Mouse (Mus musculus) hindbrain, embryonic 16.5 days (tissue): Measurements from ENCODE around the gene Prl7d1. TPM values are rescaled to one million over a fixed set of nuclear protein-coding genes. Genes with fewer than 3 reads are reported as not detected.
"Not testable (repeated sequence)": the region's sequence is repeated elsewhere in the genome, so short reads cannot be mapped to it uniquely, and the experiment has no call there.

Experiments used
- ATAC-seq: fragments of 200-750 bp; cut with Nextera tagmentation; 2 replicates; pipeline ENCODE4 v1.8.0; 2017; ENCODE audit warnings: moderate TSS enrichment, moderate library complexity
- H3K27ac ChIP-seq: fragments of 300-500 bp; sonication (generic); 2 replicates; pipeline ENCODE4 v1.5.1; 2014; ENCODE audit warnings: low read depth, mild to moderate bottlenecking, control low read depth, low read length, moderate library complexity
- H3K27me3 ChIP-seq: fragments of 300-500 bp; sonication (generic); replicated peaks from 2 replicates; pipeline ENCODE4 v1.6.1; 2014; ENCODE audit warnings: low read length; ENCODE audit not compliant: control insufficient read depth, insufficient read depth
- H3K36me3 ChIP-seq: fragments of 300-500 bp; sonication (generic); 2 replicates; pipeline ENCODE4 v1.6.1; 2014; ENCODE audit warnings: mild to moderate bottlenecking, low read length, moderate library complexity, mixed read lengths; ENCODE audit not compliant: control insufficient read depth, insufficient read depth
- H3K4me1 ChIP-seq: fragments of 300-500 bp; sonication (generic); 2 replicates; pipeline ENCODE4 v1.6.1; 2014; ENCODE audit warnings: low read depth, low read length; ENCODE audit not compliant: control insufficient read depth, insufficient read depth
- H3K4me2 ChIP-seq: fragments of 300-500 bp; sonication (generic); 2 replicates; pipeline ENCODE4 v1.6.1; 2014; ENCODE audit warnings: mild to moderate bottlenecking, low read length, control low read depth, moderate library complexity
- H3K4me3 ChIP-seq: fragments of 300-500 bp; sonication (generic); 2 replicates; pipeline ENCODE4 v1.5.1; 2014; ENCODE audit warnings: mild to moderate bottlenecking, low read length, control low read depth, moderate library complexity
- H3K9ac ChIP-seq: fragments of 300-500 bp; sonication (generic); 2 replicates; pipeline ENCODE4 v1.6.1; 2014; ENCODE audit warnings: low read depth, mild to moderate bottlenecking, control low read depth, low read length, moderate library complexity
- H3K9me3 ChIP-seq: fragments of 300-500 bp; sonication (generic); 2 replicates; pipeline ENCODE4 v1.6.1; 2014; ENCODE audit warnings: mild to moderate bottlenecking, low read length, moderate library complexity; ENCODE audit not compliant: control insufficient read depth
- WGBS: fragments of 180-500 bp; shearing (Covaris S2); extraction: QIAGEN DNeasy Blood & Tissue Kit; methylation state at CpG from one replicate; pipeline ENCODE4 v1.1.7; 2014; 5-methylcytosine and 5-hydroxymethylcytosine counted together
- polyA plus RNA-seq: library from polyadenylated mRNA; unstranded; fragments of >200 nt; fragmentation: Nextera tagmentation; extraction: Ambion mirVana; gene quantifications from 2 replicates; pipeline ENCODE4 v1.2.1, GENCODE M21; 2015

The Prl7d1 gene
- polyA plus RNA-seq = not detected in 2 replicates

- Histone ChIP-seq H3K9ac (no peak within 1 kb of the TSS), H3K4me2 (no peak within 1 kb of the TSS), H3K27me3 (no peaks in the 10 kb centered on the region), H3K4me1 (no peaks in the 10 kb centered on the region), H3K27ac (no peak within 1 kb of the TSS), H3K9me3 (no peaks in the 10 kb centered on the region), H3K36me3 (no peaks in the 10 kb centered on the region), H3K4me3 (no peak within 1 kb of the TSS)
- 91% methylated on average over 5 of the region's 5 CpGs for WGBS
- no peak for ATAC-seq
Measured at GRCm38 (mm10) chr13:27716636-27717035, at the start of gene Prl7d1. Gene Prl7d1 (minus strand): TSS chr13:27716736.

DNA sequence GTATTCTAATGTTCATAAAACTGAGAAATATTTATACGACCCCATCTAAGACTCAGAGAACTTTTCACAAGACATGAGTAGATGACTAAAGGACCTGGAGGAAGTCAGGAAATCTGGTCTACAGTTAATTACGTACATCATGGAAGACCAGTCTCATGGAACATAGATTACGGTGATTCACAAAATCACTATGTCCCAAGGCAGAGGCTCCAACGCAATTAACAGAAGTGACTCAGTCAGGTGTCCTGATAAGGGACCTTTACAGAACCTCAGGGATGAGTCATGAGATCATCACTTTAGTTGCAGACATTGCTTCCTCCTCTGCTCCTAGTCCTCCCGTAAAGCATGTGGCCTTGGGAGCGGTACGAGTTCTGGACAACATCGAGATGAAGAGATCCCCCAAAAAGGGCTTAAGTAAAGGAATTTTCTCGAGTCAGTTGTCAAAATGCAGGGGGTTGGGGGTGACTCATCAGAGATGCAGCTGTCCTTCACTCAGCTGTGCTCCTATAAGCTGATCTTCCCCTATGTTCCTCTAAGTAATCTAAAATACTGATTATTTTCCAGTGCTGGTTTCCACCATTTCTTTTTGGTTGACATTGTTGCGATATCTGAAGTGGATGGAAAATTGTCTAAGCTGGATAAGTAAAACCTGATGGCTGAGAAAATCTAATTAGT lies 18.1 kb upstream of the Prl7d1 start:
- no peak overlapping the region for H3K27ac ChIP-seq
- no peaks in the 10 kb centered on the region for H3K27me3 ChIP-seq
- 92% methylated on average over 10 of the region's 10 CpGs for WGBS
- H3K4me2 ChIP-seq = no peak overlapping the region
- H3K4me1 ChIP-seq = no peaks in the 10 kb centered on the region
- no peak overlapping the region for H3K9ac ChIP-seq
- no peaks in the 10 kb centered on the region for H3K9me3 ChIP-seq
- no peak overlapping the region for H3K4me3 ChIP-seq
- no peak for ATAC-seq
- H3K36me3 ChIP-seq = no peaks in the 10 kb centered on the region

GRCm38 (mm10) chr13:27730286-27730959 lies 13.9 kb upstream of the Prl7d1 start:
- H3K4me1 ChIP-seq, ATAC-seq, H3K4me2 ChIP-seq, H3K27ac ChIP-seq, H3K9me3 ChIP-seq, H3K4me3 ChIP-seq, H3K27me3 ChIP-seq, H3K9ac ChIP-seq, H3K36me3 ChIP-seq: not testable (repeated sequence)
- 82% methylated on average over 5 of the region's 5 CpGs for WGBS

DNA sequence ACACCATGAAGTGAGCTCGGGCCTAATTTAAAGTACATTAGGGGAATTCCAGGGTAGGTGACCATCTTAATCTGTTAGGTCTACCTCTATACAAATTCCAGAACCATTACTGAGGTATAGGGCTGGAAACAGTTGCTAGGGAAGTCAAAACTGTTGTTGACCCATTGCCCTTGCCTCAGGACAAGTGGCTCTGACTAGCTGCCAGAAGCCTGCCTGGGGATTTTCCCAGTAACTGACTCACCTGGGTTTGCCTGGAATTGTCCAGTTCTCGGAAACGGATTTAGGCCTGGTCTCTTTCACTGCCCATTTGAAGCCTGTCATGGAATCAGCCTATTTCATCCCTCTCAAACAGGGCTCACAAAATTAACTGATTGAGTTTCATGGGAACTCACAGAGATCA lies 8.5 kb upstream of the Prl7d1 start:
- H3K27me3 ChIP-seq, H3K4me2 ChIP-seq, H3K27ac ChIP-seq, H3K4me1 ChIP-seq, H3K36me3 ChIP-seq, ATAC-seq, H3K4me3 ChIP-seq, H3K9ac ChIP-seq, H3K9me3 ChIP-seq: not testable (repeated sequence)
- 98% methylated on average over 3 of the region's 3 CpGs for WGBS

DNA sequence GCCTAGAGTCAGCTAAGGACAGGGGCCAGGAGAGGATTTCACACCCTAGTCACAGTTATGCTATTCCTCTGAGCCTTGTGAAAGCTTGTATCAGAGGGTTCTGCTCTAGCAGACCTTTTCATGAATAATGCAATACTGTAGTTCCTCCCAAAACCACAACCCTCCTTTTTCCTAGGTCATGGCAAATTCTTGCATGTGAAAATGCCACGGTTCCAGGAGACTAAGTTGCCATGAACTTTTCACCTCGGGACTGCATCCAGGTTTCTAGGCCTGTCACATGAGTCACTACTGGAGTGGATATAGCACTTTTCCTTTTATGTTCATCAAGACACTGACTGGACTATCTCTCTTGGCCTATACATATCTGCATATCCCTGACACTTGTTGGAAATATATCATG lies 10.0 kb downstream of the Prl7d1 start:
- no peak for ATAC-seq
- Histone ChIP-seq H3K36me3 (no peaks in the 10 kb centered on the region), H3K4me3 (no peak overlapping the region), H3K27ac (no peak overlapping the region), H3K9ac (no peak overlapping the region), H3K27me3 (no peaks in the 10 kb centered on the region), H3K4me2 (no peak overlapping the region), H3K9me3 (no peaks in the 10 kb centered on the region), H3K4me1 (no peaks in the 10 kb centered on the region)
- 67% methylated on average over 2 of the region's 2 CpGs for WGBS

DNA sequence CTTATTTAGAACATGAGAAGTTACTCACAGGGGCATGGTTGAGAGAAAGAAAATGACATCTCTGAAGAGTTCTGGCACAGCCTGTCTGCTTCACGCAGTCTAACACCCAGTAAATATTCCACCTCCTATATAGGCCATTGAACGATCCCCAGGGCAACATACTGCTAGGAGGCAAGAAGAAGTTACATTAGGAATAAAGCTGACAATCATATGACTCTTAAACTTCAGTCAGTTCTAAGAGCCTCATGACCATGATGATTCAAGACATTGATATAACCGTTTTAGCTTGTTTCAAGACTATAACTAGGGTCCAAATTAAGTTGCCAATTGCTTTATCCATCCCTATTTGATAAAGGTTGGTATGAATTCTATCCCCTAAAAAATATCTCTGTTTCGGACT lies 48.6 kb downstream of the Prl7d1 start, which contains the start of gene Prl7a2:
Prl7a2 (minus strand) TSS at position 101 of the 400 bp plus-strand sequence.
- Histone ChIP-seq H3K4me1 (no peaks in the 10 kb centered on the region), H3K9ac (no peak within 1 kb of the TSS), H3K27me3 (no peaks in the 10 kb centered on the region), H3K4me2 (no peak within 1 kb of the TSS), H3K36me3 (no peaks in the 10 kb centered on the region), H3K27ac (no peak within 1 kb of the TSS), H3K9me3 (no peaks in the 10 kb centered on the region), H3K4me3 (no peak within 1 kb of the TSS)
- ATAC-seq = no peak
- 88% methylated on average over 4 of the region's 4 CpGs for WGBS

- WGBS = 91% methylated on average over 2 of the region's 2 CpGs
Measured at GRCm38 (mm10) chr13:27660747-27661146, 55.8 kb downstream of the Prl7d1 start.

More at GRCm38 (mm10) chr13:27660747-27661146, 55.8 kb downstream of the Prl7d1 start:
- no peak overlapping the region for H3K27ac ChIP-seq
- H3K4me2 ChIP-seq = no peak overlapping the region
- H3K27me3 ChIP-seq = no peaks in the 10 kb centered on the region
- H3K4me3 ChIP-seq = no peak overlapping the region
- no peaks in the 10 kb centered on the region for H3K9me3 ChIP-seq
- H3K9ac ChIP-seq = no peak overlapping the region
- H3K4me1 ChIP-seq = no peaks in the 10 kb centered on the region
- ATAC-seq = no peak
- no peaks in the 10 kb centered on the region for H3K36me3 ChIP-seq

Other genes with a start within 250 kb of the Prl7d1 start
- not detected in 2 replicates for gene Prl8a8, start 203.5 kb downstream of the Prl7d1 start, polyA plus RNA-seq
- gene Prl8a9, start 152.1 kb downstream of the Prl7d1 start, polyA plus RNA-seq = not detected in 2 replicates
- not detected in 2 replicates for gene Prl8a1, start 134.6 kb downstream of the Prl7d1 start, polyA plus RNA-seq
- gene Prl7b1, start 106.2 kb downstream of the Prl7d1 start, polyA plus RNA-seq = not detected in 2 replicates
- not detected in 2 replicates for gene Prl7a1, start 74.2 kb downstream of the Prl7d1 start, polyA plus RNA-seq
- not detected in 2 replicates for gene Prl7a2, start 48.7 kb downstream of the Prl7d1 start, polyA plus RNA-seq
- not detected in 2 replicates for gene Prl7c1, start 64.1 kb upstream of the Prl7d1 start, polyA plus RNA-seq
- not detected in 2 replicates for gene Prl2a1, start 84.9 kb upstream of the Prl7d1 start, polyA plus RNA-seq
- not detected in 2 replicates for gene Prl2c1, start 132.6 kb upstream of the Prl7d1 start, polyA plus RNA-seq